ENCODE assay signal across 32 mouse cellular contexts in the genomic region with DNA sequence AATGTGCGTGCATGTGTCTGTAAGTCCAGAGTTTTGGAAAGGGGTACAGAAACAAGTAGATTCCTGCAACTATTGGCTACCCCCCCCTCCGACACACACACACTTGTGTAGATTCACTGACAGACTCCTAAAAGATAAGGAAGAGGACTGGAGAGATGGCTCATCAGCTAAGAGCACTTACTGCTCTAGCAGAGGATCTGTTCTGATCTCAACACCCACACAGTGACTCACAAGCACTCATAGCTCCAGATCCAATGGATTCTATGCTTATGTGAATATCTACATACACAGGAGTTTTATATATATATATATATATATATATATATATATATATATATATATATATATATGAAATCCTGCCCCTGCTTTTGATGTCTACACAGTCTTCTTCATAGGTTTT.
"Had no signal": no experiment of that assay in that cellular context is flagged by ENCODE, and none has a peak within 500 bp of the region (broad histone marks: within the 10 kb centered on the region; RNA-seq: fewer than 3 reads in every experiment).

No protein-coding gene starts in this region.

- H3K4me2 ChIP-seq: limb, embryonic 12.5 days; limb, embryonic 13.5 days; limb, embryonic 15.5 days; liver, embryonic 11.5 days; liver, embryonic 12.5 days; liver, embryonic 13.5 days; liver, embryonic 15.5 days; lung, embryonic 14.5 days; lung, embryonic 15.5 days; midbrain, embryonic 11.5 days; midbrain, embryonic 12.5 days; midbrain, embryonic 13.5 days; midbrain, embryonic 15.5 days; neural tube, embryonic 12.5 days had no signal

- H3K9ac ChIP-seq: limb, embryonic 12.5 days; limb, embryonic 13.5 days; limb, embryonic 15.5 days; liver, embryonic 12.5 days; liver, embryonic 13.5 days; liver, embryonic 14.5 days; liver, embryonic 15.5 days; liver, postnatal 0 days; lung, embryonic 14.5 days; lung, embryonic 15.5 days; midbrain, embryonic 12.5 days; midbrain, embryonic 13.5 days; midbrain, embryonic 15.5 days; neural tube, embryonic 12.5 days had no signal

- H3K9me3 ChIP-seq: limb, embryonic 10.5 days; limb, embryonic 12.5 days; limb, embryonic 13.5 days; limb, embryonic 15.5 days; liver, embryonic 12.5 days; liver, embryonic 13.5 days; liver, embryonic 15.5 days; lung, embryonic 15.5 days; megakaryocyte, embryonic 14.5 days; midbrain, embryonic 10.5 days; midbrain, embryonic 12.5 days; midbrain, embryonic 13.5 days; midbrain, embryonic 15.5 days; neural tube, embryonic 12.5 days had no signal

- H3K27ac ChIP-seq: limb, embryonic 10.5 days; limb, embryonic 12.5 days; limb, embryonic 13.5 days; limb, embryonic 15.5 days; liver, embryonic 12.5 days; liver, embryonic 13.5 days; liver, embryonic 14.5 days; liver, embryonic 15.5 days; lung, embryonic 15.5 days; macrophage; midbrain, embryonic 10.5 days; midbrain, embryonic 12.5 days; midbrain, embryonic 13.5 days; midbrain, embryonic 15.5 days; neural tube, embryonic 12.5 days had no signal

- H3K4me3 ChIP-seq: limb, embryonic 10.5 days; limb, embryonic 12.5 days; limb, embryonic 13.5 days; limb, embryonic 15.5 days; liver, embryonic 12.5 days; liver, embryonic 13.5 days; liver, embryonic 15.5 days; lung, embryonic 15.5 days; megakaryocyte, embryonic 14.5 days; midbrain, embryonic 10.5 days; midbrain, embryonic 12.5 days; midbrain, embryonic 13.5 days; midbrain, embryonic 15.5 days; myocyte; neural tube, embryonic 12.5 days had no signal

- H3K4me1 ChIP-seq: liver, embryonic 12.5 days; liver, embryonic 13.5 days; liver, embryonic 15.5 days; megakaryocyte, embryonic 14.5 days; midbrain, embryonic 10.5 days; midbrain, embryonic 12.5 days; midbrain, embryonic 13.5 days; midbrain, embryonic 15.5 days; neural tube, embryonic 12.5 days had no signal

- H3K27me3 ChIP-seq: limb, embryonic 12.5 days; limb, embryonic 13.5 days; limb, embryonic 15.5 days; liver, embryonic 12.5 days; liver, embryonic 13.5 days; liver, embryonic 15.5 days; lung, embryonic 15.5 days; megakaryocyte, embryonic 14.5 days; midbrain, embryonic 12.5 days; midbrain, embryonic 13.5 days; midbrain, embryonic 15.5 days; neural tube, embryonic 12.5 days had no signal

- H3K36me3 ChIP-seq: limb, embryonic 10.5 days; limb, embryonic 12.5 days; limb, embryonic 13.5 days; limb, embryonic 15.5 days; liver, embryonic 12.5 days; liver, embryonic 13.5 days; liver, embryonic 15.5 days; lung, embryonic 15.5 days; midbrain, embryonic 10.5 days; midbrain, embryonic 12.5 days; midbrain, embryonic 13.5 days; midbrain, embryonic 15.5 days; neural tube, embryonic 12.5 days had no signal

- DNase-seq: left cerebral cortex, postnatal 4 days; liver; liver, embryonic 13.5 days; liver, postnatal 0 days; lung, adult 18-20 months; lung, adult 2 months; lung, embryonic 14.5 days; lung, postnatal 10 days; lung, postnatal 14 days; lung, postnatal 36 days; lung, postnatal 4 days; midbrain, embryonic 14.5 days had no signal

- ATAC-seq: liver, embryonic 12.5 days; liver, postnatal 0 days; lung, postnatal 0 days; midbrain, embryonic 13.5 days; midbrain, embryonic 15.5 days; midbrain, embryonic 16.5 days had no signal
